Mouse (Mus musculus) fat pad, adult 2 months (tissue): Measurements from ENCODE around the gene Ddr2.

Source experiments
- DNase-seq: peaks from one replicate; pipeline ENCODE4 v3.0.0-alpha.2; 2011; ENCODE audit warnings: low read depth, low spot score; ENCODE audit errors: extremely low read depth

Ddr2 gene

DNA sequence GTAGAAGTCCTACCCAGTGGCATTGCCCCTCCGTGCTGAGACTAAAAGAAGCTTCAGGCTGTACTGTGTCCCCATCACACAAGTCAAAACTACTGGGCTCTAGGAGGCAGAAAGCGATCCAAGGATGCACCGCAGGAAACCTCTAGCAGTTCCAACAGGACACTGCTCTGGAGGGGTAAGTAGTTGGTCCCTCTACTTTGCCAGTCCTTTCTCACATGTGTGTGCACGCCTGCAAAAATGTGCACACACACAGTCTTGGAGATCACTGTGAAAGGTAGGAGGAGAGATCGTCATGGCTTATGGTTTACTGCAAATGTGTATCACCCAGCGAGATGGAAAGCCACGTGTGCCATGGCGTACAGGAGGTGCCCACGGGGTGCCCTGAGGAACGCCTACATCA lies 157.9 kb downstream of the Ddr2 start:
- no peak for DNase-seq

- DNase-seq = no peak
Observed at GRCm38 (mm10) chr1:169951561-169951960, 159.0 kb downstream of the Ddr2 start.

- no peak for DNase-seq
Observed at GRCm38 (mm10) chr1:169950651-169951050, 159.9 kb downstream of the Ddr2 start.

GRCm38 (mm10) chr1:169949981-169950380 lies 160.6 kb downstream of the Ddr2 start:
- DNase-seq = no peak

DNA sequence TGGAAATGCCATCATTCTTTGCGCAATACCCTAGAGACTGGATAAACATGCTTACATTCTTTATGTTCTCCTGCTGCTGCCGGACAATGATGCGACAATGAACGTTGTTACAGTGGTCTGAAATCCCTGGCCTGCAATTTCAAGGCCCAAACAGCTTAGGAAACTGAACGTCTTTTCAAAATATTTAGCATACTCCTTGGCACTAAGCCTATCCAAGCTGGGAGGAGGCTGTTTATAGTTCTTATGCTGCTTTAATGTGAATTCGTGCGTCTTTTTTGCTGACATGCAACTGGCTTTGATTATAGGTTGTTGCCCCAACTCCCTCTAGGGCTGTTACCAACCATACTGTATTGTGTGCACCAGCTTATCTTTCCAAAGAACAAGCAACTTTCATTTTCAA lies 161.7 kb downstream of the Ddr2 start:
- no peak for DNase-seq

- DNase-seq = no peak
Observed at GRCm38 (mm10) chr1:169948280-169948679, 162.3 kb downstream of the Ddr2 start.

- DNase-seq = no peak
Observed at GRCm38 (mm10) chr1:169947654-169948053, 162.9 kb downstream of the Ddr2 start.

GRCm38 (mm10) chr1:169946004-169946403 lies 164.6 kb downstream of the Ddr2 start:
- no peak for DNase-seq

- DNase-seq = no peak
Observed at GRCm38 (mm10) chr1:169939345-169939744, 171.2 kb downstream of the Ddr2 start.

DNA sequence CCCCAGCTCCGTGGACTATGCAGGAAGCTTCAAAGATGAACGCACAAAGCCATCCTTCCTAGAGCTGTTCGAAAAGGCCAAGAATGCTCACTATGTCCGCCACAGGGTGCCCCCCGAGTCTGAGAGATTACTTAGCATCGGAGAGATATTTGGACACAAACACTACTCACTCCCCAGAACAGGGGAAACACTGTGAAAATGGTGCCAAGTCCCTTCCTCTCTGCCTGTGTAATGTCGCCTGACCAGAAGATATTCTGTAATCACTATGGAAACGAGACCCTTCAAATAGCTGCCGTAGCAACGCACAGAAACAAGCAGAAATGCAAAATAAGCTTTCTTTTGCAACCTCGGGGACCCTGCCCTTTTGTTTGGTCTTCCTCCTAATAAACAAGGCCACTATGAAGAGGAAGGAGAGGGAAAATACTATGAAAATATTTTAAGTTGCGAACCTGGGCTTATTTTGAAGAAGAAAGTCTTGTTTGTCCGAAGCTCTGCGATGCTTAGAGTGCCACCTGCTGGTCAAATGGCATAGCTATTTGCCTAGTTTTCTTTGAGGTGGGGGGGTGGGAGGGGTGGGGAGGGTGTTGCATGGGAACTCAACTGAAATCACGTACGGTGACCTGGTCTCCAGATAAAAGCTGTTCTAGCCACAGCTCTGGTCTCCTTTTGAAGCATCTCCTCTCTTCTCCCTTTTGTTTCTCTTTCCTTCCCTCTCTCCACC lies 176.4 kb downstream of the Ddr2 start:
- no peak for DNase-seq

DNA sequence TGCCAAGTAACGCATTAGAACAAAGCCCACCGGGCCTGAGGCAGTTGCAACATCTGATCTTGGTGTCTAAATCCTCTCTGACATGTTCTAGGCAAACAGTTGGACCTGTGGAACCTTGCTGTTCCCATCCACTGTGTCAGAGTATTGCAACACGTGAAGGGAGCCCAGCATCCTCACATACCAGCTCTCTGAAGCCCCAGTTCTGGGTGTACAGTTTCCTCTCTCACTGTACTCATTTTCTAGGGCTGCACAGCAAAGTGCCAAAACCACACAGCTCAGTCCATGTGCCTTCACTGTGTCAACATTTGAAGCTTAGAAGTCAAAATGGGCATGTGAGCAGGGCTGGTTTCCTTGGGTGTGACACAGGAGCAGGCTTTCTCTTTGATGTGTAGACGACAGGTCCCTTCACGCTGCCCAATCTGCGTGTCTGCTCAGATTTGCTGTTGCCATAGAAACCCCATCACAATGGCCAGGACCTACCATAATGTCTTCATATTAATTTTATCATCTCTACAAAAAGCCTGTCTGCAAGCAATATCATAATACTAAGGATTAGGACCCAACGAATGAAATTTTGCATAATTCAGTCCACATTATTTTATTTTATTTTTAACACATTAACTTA lies 178.3 kb downstream of the Ddr2 start:
- DNase-seq = no peak

DNA sequence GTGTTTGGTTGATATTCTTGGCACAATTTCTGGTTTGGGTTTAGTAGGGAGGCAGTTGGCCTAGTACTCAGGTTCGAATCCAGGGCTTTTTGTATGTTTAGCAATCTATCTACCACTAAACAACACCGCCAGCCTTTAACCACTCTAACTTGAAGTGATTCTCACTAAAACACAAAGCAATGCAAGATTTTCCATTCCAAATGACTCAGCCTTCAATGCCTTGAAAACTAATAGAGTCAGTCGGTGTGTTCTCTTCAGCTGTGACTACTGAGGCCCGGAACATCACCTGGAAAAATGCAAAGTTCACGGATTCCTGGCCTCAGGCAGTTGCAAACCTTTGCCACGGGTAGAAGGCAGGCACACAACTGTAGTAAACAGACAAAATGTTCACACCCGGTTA lies 178.9 kb downstream of the Ddr2 start:
- DNase-seq = no peak

GRCm38 (mm10) chr1:169928454-169928971 lies 182.0 kb downstream of the Ddr2 start, which contains the start of gene Ccdc190:
TSS of gene Ccdc190 (plus strand) at chr1:169928648.
- no peak for DNase-seq

DNA sequence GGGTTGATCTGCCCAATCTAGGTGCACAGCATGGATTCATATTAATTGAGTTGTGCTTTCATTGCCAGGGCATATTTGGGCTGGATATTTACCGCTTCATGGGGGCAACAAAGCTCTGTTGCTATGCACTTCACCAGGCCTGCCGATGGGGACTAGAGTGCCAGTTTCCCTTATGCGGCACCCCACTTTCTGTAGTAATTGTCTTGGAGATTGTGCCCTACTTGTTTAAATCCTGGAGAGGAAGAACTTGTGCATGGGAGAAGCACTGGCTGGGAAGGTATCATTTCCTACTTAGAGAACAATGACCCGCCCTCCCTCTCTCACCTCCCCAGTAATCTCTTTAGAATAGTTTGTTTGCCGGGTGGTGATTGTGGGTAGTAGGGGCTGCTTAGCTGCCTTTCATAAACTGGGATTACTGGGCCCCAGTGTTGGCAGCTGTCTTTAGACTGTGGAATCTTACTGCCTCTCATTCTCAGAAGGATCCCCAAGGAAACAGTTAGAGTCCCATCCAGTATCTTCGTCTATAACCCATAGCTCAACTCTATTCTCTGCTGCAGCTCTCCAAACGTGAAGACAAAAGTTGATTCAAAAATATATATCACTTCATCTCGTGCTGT lies 182.7 kb downstream of the Ddr2 start:
- no peak for DNase-seq

GRCm38 (mm10) chr1:169924567-169924966 lies 186.0 kb downstream of the Ddr2 start:
- no peak for DNase-seq
